Mouse (Mus musculus) neural tube, embryonic 14.5 days (tissue): ENCODE results near the gene Rnft2. TPM values are rescaled to one million over a fixed set of nuclear protein-coding genes. Genes with fewer than 3 reads are reported as not detected.

Source experiments
- ATAC-seq: fragments of 200-750 bp; cut with Nextera tagmentation; 2 replicates; pipeline ENCODE4 v1.8.0; 2017; ENCODE audit warnings: low read depth, mild to moderate bottlenecking, moderate TSS enrichment, moderate library complexity
- H3K27ac ChIP-seq: fragments of 300-500 bp; sonication (generic); 2 replicates; pipeline ENCODE4 v1.5.1; 2014; ENCODE audit warnings: low read depth, mild to moderate bottlenecking, control low read depth, low read length, moderate library complexity, mixed read lengths
- H3K27me3 ChIP-seq: fragments of 300-500 bp; sonication (generic); 2 replicates; pipeline ENCODE4 v1.6.1; 2014; ENCODE audit warnings: low read length; ENCODE audit not compliant: control insufficient read depth, insufficient read depth
- H3K36me3 ChIP-seq: fragments of 300-500 bp; sonication (generic); 2 replicates; pipeline ENCODE4 v1.6.1; 2014; ENCODE audit warnings: low read length, mixed read lengths; ENCODE audit not compliant: control insufficient read depth, insufficient read depth
- H3K4me1 ChIP-seq: fragments of 300-500 bp; sonication (generic); 2 replicates; pipeline ENCODE4 v1.6.1; 2014; ENCODE audit warnings: low read length; ENCODE audit not compliant: control insufficient read depth, insufficient read depth
- H3K4me2 ChIP-seq: fragments of 300-500 bp; sonication (generic); 2 replicates; pipeline ENCODE4 v1.6.1; 2014; ENCODE audit warnings: mild to moderate bottlenecking, low read depth, low read length, control low read depth
- H3K4me3 ChIP-seq: fragments of 300-500 bp; sonication (generic); 2 replicates; pipeline ENCODE4 v1.5.1; 2014; ENCODE audit warnings: low read depth, low read length, control low read depth, mixed read lengths
- H3K9ac ChIP-seq: fragments of 300-500 bp; sonication (generic); replicated peaks from 2 replicates; pipeline ENCODE4 v1.6.1; 2014; ENCODE audit warnings: low read depth, mild to moderate bottlenecking, control low read depth, low read length, mixed read lengths
- H3K9me3 ChIP-seq: fragments of 300-500 bp; sonication (generic); 2 replicates; pipeline ENCODE4 v1.6.1; 2016; ENCODE audit warnings: low read length; ENCODE audit not compliant: control insufficient read depth
- WGBS: fragments of 180-500 bp; shearing (Covaris S2); extraction: QIAGEN DNeasy Blood & Tissue Kit; methylation state at CpG from one replicate; pipeline ENCODE4 v1.1.7; 2014; 5-methylcytosine and 5-hydroxymethylcytosine counted together
- polyA plus RNA-seq: library from polyadenylated mRNA; unstranded; fragments of >200 nt; fragmentation: Nextera tagmentation; extraction: Ambion mirVana; gene quantifications from 2 replicates; pipeline ENCODE4 v1.2.1, GENCODE M21; 2014

Gene Rnft2
- polyA plus RNA-seq, 1 experiment from 2014 or later, result 20.3 TPM

GRCm38 (mm10) chr5:118156976-118157375 is 87.9 kb downstream of the Rnft2 start:
- Histone ChIP-seq H3K4me1 (peaks cover 11% of the 10 kb centered on the region), H3K4me2 (no peak overlapping the region), H3K36me3 (no peaks in the 10 kb centered on the region), H3K9ac (no peak overlapping the region), H3K27me3 (no peaks in the 10 kb centered on the region), H3K9me3 (no peaks in the 10 kb centered on the region), H3K4me3 (no peak overlapping the region), H3K27ac (no peak overlapping the region)
- WGBS, result 49% methylated on average over 4 of the region's 4 CpGs
- ATAC-seq, result no peak

DNA sequence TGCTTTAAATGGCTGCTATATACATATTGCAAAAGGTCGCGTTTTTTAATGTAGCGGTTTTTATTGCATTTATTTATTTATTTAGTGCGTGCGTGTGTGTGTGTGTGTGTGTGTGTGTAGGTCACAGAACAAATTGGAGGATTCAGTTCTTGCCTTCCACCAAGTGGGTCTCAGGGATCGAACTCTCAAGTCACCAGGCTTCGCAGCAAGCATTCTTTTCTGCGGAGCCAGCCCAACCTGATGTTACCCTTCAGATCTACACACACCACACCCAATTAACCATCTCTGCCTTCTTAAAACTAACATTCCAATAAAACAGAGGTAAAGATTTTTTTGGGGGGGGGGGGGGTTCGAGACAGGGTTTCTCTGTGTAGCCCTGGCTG is 89.4 kb downstream of the Rnft2 start:
- H3K9ac ChIP-seq, result peak overlapping the region; percentile 88
- 19% methylated on average over 8 of the region's 9 CpGs for WGBS
- H3K36me3 ChIP-seq, result no peaks in the 10 kb centered on the region
- no peak overlapping the region for H3K27ac ChIP-seq
- ATAC-seq, result 0 out of 2 replicates have a peak, but pooled peaks have one; percentile 2
- H3K4me2 ChIP-seq, result peak overlapping the region; percentile 79
- no peaks in the 10 kb centered on the region for H3K27me3 ChIP-seq
- H3K4me3 ChIP-seq, result peak overlapping the region; percentile 84
- no peaks in the 10 kb centered on the region for H3K9me3 ChIP-seq
- H3K4me1 ChIP-seq, result peaks cover 11% of the 10 kb centered on the region

DNA sequence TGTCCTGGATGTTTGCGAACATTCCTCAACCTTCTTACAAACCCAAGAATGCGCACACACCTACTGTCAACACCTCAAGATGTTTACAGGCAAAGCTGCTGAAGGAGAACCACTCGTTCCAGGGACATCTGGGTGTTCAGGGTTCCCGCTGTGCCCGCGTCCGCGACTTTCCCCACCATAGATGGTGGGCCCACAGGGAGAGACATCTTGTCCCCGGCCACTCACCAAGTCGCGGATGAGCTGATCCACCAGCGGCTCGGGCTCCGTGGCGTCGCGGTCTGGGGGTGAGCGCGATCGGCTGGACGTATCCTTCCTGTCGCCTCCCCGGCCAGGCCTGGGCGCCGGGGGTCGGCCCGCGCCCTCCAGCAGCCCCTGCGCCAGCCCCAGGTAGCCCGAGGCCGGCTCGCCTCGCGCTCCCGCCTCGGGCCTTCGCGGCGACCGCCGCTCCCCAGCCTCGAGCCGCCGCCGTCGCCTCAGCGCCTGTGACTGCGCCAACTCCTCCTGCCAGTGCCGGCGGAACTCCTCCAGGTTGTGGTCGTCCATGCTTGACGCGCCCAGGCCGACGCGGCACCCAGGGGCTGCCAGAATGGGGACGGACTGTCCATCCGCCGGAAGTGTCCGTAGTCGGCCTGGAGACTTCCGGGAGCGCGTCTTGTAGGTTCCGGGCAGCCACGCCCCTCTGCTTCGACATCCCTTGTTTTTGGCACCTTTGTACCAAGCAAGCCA is 89.9 kb downstream of the Rnft2 start, which contains the start of gene Fbxw8:
Gene Fbxw8 (minus strand): TSS at position 626 of the 726 bp plus-strand sequence.
- no peaks in the 10 kb centered on the region for H3K27me3 ChIP-seq
- peak within 1 kb of the TSS; percentile 88 for H3K9ac ChIP-seq
- H3K9me3 ChIP-seq, result no peaks in the 10 kb centered on the region
- H3K27ac ChIP-seq, result 0 out of 2 replicates have a peak within 1 kb of the TSS, but pooled peaks have one; percentile 44
- H3K4me3 ChIP-seq, result peak within 1 kb of the TSS; percentile 84
- peaks cover 11% of the 10 kb centered on the region for H3K4me1 ChIP-seq
- peak; percentile 91 for ATAC-seq
- peak within 1 kb of the TSS; percentile 79 for H3K4me2 ChIP-seq
- no peaks in the 10 kb centered on the region for H3K36me3 ChIP-seq
- WGBS, result under 1% methylated on average over 65 of the region's 67 CpGs

DNA sequence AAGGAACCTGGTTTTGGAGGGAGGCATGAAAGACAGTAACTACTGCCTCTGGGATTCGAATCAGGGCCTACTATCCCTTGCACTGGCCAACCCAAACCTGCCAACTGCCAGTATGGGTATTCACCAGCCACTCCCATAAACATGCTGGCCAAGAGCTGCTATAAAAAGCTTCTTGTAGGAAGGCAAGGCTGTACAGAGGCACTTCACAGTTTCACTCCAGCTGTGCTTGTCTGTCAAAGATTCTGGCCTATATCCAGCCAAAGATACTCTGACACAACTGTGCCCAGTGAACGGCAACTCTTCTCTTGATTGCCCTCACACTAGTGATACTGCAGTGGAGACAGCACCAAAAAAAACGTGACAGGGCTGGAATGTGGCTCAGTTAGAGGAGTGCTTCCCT is 95.2 kb downstream of the Rnft2 start:
- no peak overlapping the region for H3K27ac ChIP-seq
- H3K4me3 ChIP-seq, result no peak overlapping the region
- H3K27me3 ChIP-seq, result no peaks in the 10 kb centered on the region
- no peaks in the 10 kb centered on the region for H3K36me3 ChIP-seq
- H3K4me2 ChIP-seq, result no peak overlapping the region
- no peaks in the 10 kb centered on the region for H3K9me3 ChIP-seq
- no peak for ATAC-seq
- H3K4me1 ChIP-seq, result peaks cover 37% of the 10 kb centered on the region
- no peak overlapping the region for H3K9ac ChIP-seq
- 81% methylated on average over 3 of the region's 3 CpGs for WGBS

GRCm38 (mm10) chr5:118147264-118147663 is 97.7 kb downstream of the Rnft2 start:
- no peak overlapping the region for H3K4me2 ChIP-seq
- H3K27ac ChIP-seq, result peak overlapping the region; percentile 4; the same call in 1 of the 2 replicates
- H3K9me3 ChIP-seq, result no peaks in the 10 kb centered on the region
- H3K27me3 ChIP-seq, result no peaks in the 10 kb centered on the region
- WGBS, result 82% methylated on average over 10 of the region's 10 CpGs
- H3K4me3 ChIP-seq, result no peak overlapping the region
- no peak for ATAC-seq
- H3K9ac ChIP-seq, result no peak overlapping the region
- H3K36me3 ChIP-seq, result no peaks in the 10 kb centered on the region
- H3K4me1 ChIP-seq, result peaks cover 26% of the 10 kb centered on the region

DNA sequence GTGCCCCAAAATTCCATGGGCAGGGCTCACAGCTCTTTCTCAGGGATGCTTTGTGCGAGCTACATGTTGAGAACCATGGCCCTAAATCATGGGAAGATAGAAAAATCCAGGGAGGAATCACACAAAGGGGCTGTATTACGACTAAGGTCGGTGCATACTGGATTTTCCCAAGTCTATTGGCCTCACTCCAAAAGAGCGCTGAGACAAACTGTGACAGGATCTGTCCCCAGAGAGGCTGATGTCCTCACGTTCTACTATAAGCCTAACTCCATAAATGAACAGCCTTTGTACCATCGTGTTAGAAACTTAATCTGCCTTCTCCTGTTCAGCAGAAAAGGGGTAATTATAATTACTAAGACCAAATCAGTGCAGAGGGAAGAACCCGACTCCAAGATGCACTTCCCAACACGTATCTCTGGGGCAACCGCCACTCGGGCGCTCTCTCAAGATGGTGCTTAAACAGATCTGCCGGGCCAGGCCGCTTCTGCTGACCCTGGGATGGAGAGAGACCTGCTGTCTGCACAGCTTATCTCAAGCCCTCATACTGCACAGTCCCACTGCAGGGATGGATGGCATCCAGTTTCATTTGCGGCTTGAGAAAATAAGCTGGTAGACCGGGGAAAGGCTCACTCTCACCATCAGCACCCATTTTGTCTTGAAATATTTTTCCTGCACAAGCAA is 98.8 kb downstream of the Rnft2 start:
- Histone ChIP-seq H3K4me2 (no peak overlapping the region), H3K9ac (peak overlapping the region; percentile 34; the same call in 1 of the 2 replicates)
- ATAC-seq, result peak; percentile 38; the same call in 1 of the 2 replicates

DNA sequence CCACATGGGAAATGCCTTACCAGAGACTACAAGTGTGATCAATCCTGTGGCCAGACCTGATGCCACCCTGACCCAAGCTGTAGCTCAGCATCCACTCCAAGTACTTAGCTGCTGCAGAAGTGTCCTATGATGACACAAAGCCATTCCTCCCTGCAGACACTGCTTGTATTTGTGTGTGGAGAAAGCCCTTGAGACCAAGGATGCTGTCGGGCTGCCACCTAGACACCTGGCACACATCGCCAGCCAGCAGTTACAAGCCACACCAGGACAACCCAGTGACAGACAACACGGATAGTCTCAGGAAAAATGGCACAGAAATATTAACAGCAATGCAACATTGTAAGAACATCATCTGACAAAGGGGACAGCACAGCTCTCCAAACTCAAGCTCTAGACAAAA is 99.5 kb downstream of the Rnft2 start:
- ATAC-seq, result no peak
- Histone ChIP-seq H3K4me2 (no peak overlapping the region), H3K27me3 (no peaks in the 10 kb centered on the region), H3K4me1 (peaks cover 26% of the 10 kb centered on the region), H3K9me3 (no peaks in the 10 kb centered on the region), H3K4me3 (no peak overlapping the region), H3K27ac (peak overlapping the region; percentile 69), H3K36me3 (peaks cover 9% of the 10 kb centered on the region; the same call in 1 of the 2 replicates), H3K9ac (peak overlapping the region; percentile 34; the same call in 1 of the 2 replicates)
- 66% methylated on average over 3 of the region's 3 CpGs for WGBS

More for the DNA sequence above, 98.8 kb downstream of the Rnft2 start:
- Histone ChIP-seq H3K9me3 (no peaks in the 10 kb centered on the region), H3K27me3 (no peaks in the 10 kb centered on the region), H3K27ac (peak overlapping the region; percentile 69), H3K4me1 (peaks cover 26% of the 10 kb centered on the region), H3K36me3 (peaks cover 5% of the 10 kb centered on the region; the same call in 1 of the 2 replicates), H3K4me3 (no peak overlapping the region)
- WGBS, result 49% methylated on average over 15 of the region's 15 CpGs

DNA sequence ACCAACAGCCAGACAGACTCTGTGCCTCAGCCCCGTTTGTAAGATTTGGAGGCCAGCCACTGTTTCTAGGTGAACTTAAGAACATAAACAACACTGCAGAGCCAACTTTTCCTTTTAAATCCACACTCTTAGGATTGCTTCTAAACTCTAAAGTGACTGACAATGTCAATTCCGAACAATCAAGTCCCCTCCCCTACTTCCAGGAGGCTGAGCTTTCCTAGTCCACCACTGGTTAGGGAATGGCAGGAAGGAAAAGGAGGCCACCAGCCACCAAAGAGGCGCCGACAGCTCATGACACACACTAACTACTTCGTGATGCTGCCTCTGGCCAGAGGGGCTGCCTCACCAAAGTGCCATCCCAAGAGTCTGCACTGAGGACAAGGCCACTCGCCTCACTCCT is 100.1 kb downstream of the Rnft2 start:
- Histone ChIP-seq H3K4me1 (peaks cover 26% of the 10 kb centered on the region), H3K27ac (no peak overlapping the region), H3K36me3 (peaks cover 9% of the 10 kb centered on the region; the same call in 1 of the 2 replicates), H3K9me3 (no peaks in the 10 kb centered on the region), H3K4me2 (no peak overlapping the region), H3K9ac (no peak overlapping the region), H3K4me3 (no peak overlapping the region), H3K27me3 (no peaks in the 10 kb centered on the region)
- ATAC-seq, result no peak
- WGBS, result 90% methylated on average over 6 of the region's 6 CpGs

GRCm38 (mm10) chr5:118144327-118144726 is 100.6 kb downstream of the Rnft2 start:
- Histone ChIP-seq H3K9me3 (no peaks in the 10 kb centered on the region), H3K4me2 (no peak overlapping the region), H3K36me3 (peaks cover 9% of the 10 kb centered on the region; the same call in 1 of the 2 replicates), H3K4me1 (peaks cover 26% of the 10 kb centered on the region), H3K27ac (no peak overlapping the region), H3K4me3 (no peak overlapping the region), H3K27me3 (no peaks in the 10 kb centered on the region), H3K9ac (no peak overlapping the region)
- WGBS, result 97% methylated on average over 4 of the region's 4 CpGs
- no peak for ATAC-seq
